Mouse (Mus musculus) right cerebral cortex, adult 18-20 months (tissue): ENCODE measurements around the gene Ip6k1.
A peak's percentile ranks its signal among the peaks of the same experiment; 100 is the strongest.
"Not testable (repeated sequence)": the region's sequence is repeated elsewhere in the genome, so short reads cannot be mapped to it uniquely, and the experiment has no call there.

ENCODE experiments used
- DNase-seq: peaks from one replicate; pipeline ENCODE4 v3.0.0; 2022; ENCODE audit warnings: mixed read lengths

Ip6k1 gene

GRCm38 (mm10) chr9:107983421-107983890, 18.8 kb upstream of the Ip6k1 start:
- DNase-seq = peak; percentile 36

DNA sequence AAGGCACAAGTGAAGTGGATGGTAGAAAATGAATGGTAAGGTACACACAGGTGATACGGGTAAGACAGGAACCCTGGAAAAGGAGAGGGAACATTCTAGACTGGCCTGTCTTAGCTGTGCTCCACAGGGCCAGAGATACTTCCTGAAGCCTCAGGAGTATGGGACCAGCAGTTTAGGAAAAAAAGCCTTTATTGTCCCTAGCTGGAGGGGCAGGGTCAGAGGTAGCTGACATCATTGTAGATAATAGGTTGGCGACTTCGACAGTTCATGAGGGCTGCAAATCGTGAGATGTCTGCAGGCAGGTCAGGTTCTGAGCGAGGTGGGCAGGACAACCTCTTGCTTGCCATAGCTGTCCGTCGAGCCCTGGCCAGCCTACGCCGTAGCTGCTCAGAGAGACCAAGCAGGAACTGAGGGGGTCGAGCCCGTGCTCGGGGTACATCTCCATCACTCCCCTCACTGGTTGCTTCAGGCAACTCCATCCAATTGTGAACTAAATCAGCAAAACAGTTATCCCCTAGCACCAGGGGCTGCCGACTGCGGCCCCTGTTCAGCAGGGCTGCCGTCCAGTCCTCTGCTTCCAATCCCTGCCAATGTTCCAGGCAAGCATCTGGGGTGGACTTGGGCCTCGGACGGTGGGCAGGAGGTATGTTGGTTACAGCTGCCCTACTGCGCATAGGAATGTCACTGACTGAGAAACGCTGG, 18.1 kb upstream of the Ip6k1 start:
- DNase-seq = no peak

DNA sequence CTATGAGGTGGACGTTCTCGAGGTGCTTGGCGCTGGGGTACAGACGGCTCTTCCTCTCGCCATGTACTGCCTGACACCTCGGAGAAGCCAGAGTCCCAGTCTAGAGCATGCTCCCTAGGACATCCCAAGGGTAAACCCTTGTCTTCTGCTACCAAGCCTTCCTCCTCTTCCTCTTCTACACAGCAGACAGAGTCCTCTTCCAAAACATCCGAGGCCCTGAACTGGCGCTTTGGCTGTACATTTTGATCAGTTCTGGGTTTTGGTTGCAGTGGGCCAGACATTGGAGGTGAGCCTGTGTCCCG, 17.6 kb upstream of the Ip6k1 start:
- no peak for DNase-seq

DNA sequence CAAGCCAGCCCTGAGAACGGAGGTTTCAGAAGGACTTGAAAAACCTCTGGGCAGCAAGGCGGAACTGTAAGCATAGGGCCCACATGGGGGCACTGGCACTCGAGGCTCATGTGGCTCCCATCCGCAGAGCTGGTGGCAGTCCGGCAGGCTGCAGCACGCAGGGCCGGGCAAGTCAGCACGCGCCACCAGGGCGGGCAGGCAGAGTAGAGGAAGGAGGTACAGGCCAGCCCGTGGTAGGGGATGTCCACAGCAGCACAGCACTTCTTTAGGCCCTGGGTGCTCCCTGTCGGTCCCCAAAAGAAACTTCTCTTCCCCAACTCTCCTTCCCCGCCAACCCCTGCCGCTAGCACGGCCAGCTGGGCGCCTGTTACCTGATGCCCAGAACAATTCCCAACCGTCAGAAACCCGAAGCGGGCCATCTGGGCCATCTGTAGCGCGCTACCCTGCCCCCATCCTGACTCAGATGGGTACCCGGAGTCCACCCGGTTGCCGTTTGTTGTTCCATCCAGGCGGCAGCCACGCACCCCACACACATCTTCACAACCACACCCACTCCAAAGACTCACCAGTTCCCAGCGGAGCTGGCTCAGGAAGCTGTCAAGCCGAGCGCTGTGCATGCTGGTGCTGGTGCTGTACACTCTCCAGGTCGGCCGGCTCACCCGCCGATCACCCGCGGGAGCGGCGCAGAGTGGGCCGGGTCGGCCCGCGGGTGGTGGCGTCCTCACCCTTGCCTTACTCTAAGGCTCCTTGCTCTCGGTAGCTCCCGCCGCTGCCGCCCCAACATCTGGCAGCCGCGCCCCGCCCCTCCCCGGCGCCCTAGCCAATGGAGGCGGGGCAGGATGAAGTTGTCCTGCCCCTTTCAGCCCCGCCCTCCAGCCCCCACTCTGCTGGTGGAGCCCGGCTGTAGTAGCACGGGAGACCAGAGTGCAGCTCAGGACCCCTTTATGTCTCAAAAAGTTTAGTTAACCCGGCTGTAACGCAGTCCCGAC, 16.9 kb upstream of the Ip6k1 start, which contains the start of gene Inka1:
Gene Inka1, minus strand, starts transcription at position 749 of the 989 bp plus-strand sequence.
- peak; percentile 86 for DNase-seq

DNA sequence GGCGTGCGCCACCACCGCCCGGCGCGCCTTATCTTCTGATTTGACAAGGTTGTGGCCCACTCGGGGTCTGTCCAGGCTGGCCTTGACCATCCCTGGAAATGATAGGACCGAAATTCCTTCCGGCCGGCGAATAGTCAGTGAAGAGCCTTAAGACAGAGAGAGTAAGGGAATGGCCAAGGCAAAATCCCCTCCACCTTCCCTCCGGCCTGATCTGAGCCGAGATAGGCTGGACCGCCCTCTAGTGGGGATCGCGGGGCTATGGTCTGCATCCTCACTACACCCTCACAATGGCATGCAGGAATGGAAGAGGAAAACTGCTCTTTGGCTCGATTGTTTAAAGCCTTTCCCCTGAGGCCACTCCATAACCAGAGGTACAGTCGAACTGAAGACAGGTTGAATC, 15.9 kb upstream of the Ip6k1 start:
- peak; percentile 73 for DNase-seq

DNA sequence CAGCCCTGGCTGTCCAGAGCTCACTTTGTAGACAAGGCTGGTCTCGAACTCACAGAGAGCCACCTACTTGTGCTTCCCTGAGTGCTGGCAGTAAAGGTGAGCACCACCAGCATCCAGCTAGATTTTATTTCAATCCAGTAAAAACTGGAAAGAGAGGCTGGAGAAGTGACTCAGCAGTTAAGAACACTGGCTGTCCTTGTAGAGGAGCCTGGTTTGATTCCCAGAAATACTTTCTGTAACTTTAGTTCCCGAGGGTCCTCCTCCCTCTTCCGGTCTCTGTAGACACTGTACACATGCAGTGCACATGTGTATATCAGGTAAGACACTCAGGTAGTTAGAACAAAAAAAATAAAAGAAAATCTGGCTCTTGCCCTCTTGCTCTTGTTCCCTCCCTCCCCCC, 14.4 kb upstream of the Ip6k1 start:
- DNase-seq = no peak

DNA sequence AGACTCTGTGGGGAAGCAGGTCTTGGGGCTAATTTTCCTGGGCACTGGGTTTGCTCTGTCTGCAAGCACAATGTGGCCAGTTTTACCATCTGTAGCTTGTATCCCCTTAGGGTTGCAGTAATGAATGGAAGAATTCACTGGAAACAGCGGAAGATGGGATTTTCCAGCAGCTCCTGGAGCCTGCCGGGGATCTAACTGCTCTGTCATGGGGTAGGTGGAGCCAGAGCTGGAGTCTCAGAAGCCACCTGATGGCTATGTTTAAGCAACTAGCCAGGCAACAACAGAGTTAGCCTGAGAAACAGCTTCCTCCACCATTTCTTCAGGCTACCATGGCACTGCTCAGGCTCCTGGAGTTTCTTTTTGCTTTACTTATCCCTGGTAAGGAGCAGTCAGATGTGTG, 10.1 kb upstream of the Ip6k1 start, which contains the start of gene Cdhr4:
Gene Cdhr4, plus strand, starts transcription at position 301 of the 400 bp plus-strand sequence.
- no peak for DNase-seq

DNA sequence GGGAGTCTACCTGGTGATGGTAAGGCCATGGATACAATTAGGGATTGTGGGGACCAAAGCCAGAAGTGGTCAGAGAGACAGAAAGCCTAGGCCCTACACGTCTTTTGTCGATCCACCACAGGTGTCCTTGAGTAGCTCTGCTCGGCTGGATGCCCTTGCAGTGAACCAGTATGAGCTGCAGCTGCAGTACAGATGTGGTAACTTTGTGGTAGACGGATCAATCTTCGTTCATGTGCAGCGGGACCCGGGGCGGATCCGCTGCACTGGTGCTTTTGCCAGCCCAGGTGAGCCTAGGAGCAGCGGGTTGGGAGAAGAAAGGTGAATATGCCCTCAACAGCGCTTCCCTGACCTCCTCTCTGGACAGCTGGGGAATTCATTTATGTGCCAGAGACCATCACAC, 9.3 kb upstream of the Ip6k1 start:
- no peak for DNase-seq

GRCm38 (mm10) chr9:107994464-107994863, 7.8 kb upstream of the Ip6k1 start:
- no peak for DNase-seq

- no peak for DNase-seq
Measured at GRCm38 (mm10) chr9:107995513-107995912, 6.8 kb upstream of the Ip6k1 start.

- DNase-seq = no peak
Measured at GRCm38 (mm10) chr9:107996049-107996448, 6.3 kb upstream of the Ip6k1 start, which contains the start of gene Gm20662. Gm20662 (plus strand) TSS chr9:107996349.

DNA sequence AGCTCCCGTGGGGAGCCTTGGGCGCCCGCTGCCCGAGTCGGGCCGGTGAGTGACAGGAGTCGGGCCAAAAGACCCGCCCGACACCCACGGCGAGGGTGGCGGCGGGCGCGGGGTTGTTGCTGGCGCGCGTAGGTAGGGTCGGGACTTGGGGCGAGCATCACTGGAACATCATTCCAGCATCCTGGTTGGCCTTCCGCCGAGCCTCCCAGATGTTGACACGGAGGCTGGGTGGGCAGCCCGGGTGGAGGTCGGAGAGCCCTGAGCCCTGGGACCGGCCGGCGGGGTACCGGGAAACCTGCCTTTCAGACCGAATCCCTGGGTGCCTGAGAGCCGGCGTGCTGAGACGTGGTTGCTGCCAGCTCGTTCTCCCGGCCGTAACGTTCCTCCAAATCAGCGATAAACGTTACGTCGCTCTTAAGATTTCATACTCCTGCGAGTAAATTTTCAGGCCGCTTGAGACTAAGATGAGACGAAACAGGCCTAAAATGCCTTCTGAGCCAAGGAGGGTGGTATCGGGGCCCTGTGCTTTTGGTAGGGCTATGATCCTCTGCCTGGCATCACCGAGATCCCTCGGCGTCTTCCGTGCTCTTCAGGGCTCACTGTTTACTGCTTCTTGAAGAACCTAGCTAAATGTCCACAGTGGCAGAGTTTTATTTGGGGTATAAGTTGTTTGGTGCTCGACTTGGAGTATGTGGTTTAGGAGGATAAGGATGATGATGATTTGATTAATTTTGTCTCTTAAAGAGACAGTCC, 653 bp downstream of the Ip6k1 start:
- no peak for DNase-seq

GRCm38 (mm10) chr9:108003531-108003890, 1.2 kb downstream of the Ip6k1 start:
- no peak for DNase-seq

- DNase-seq = no peak
Measured at GRCm38 (mm10) chr9:108008041-108008440, 5.7 kb downstream of the Ip6k1 start.

GRCm38 (mm10) chr9:108010385-108010784, 8.1 kb downstream of the Ip6k1 start:
- DNase-seq = no peak

DNA sequence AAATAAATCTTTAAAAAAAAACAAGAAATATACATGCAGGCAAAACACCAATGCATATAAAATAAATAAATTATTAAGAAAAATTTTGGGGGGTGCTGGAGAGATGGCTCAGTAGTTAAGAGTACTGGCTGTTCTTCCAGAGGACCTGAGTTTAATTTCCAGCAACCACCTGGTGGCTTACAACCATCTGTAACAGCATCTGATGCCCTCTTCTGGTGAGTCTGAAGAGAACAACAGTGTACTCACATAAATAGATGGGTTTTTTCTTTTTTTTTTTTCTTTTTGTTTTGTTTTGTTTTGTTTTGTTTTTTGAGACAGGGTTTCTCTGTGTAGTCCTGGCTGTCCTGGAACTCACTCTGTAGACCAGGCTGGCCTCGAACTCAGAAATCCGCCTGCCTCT, 11.3 kb downstream of the Ip6k1 start:
- DNase-seq = not testable (repeated sequence)

- DNase-seq = peak; percentile 45
Measured at GRCm38 (mm10) chr9:108017127-108017526, 14.8 kb downstream of the Ip6k1 start.

DNA sequence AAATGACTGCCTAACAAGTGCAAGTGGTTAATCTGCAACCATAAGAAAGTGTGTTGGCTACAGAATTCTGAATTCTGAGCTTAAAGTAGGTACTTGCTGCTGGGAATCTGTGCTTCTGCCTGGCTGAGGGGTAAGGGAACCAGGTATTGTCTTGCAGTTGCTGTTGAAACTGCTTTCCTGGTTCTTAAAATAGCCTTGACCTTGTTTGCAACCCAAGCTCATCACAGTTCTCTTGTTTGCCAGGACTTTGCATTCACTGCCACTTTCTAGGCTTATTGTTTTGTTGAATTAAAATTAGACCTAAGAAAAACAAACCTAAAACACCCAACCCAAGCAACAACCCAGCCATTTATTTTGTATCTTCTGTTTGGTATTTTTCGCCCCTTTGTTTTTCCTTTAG, 18.4 kb downstream of the Ip6k1 start:
- DNase-seq = no peak

DNA sequence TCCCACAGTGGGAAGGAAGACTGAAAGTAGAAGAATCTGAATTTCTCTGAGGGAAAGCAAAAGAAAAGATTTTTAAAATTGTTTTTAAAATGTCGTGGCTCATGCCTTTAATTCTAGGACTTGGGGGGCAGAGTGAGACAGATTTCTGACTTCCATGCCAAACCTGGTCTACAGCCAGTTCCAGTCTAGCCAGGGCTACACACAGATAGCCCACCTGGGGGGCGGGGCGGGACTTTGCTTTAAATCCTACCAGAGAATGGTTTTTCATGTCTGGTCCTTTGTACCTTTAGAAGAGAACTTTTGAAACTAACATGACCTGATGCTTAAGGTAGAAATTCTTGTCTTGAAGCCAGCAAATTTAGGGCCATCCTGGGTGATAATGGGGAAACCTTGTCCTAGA, 20.9 kb downstream of the Ip6k1 start:
- no peak for DNase-seq

- no peak for DNase-seq
Measured at GRCm38 (mm10) chr9:108026584-108026983, 24.3 kb downstream of the Ip6k1 start.

DNA sequence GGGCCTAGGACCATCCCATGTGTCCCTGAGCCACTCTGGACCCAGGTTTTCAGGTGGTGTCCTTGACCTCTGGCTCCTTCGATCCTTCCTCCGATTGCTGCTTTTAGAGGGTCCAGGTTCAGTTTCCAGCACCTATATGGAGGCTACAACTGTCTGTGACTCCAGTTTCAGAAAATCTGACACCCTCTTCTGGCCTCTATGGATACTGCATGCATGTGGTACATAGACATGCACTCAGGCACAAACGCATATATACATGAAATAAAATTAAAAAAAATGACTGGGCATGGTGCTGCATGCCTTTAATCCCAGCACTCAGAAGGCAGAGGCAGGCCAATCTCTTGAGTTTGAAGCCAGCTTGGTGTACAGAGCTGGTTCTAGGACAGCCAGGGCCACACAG, 25.6 kb downstream of the Ip6k1 start:
- no peak for DNase-seq

GRCm38 (mm10) chr9:108032126-108032525, 29.8 kb downstream of the Ip6k1 start:
- DNase-seq = no peak
